Mouse (Mus musculus) layer of hippocampus, postnatal 14 days (tissue): ENCODE data around the gene Rorc. TPM values are rescaled to one million over a fixed set of nuclear protein-coding genes. Genes with fewer than 3 reads are reported as not detected.

Experiments
- DNase-seq, 2 experiments: peaks; one replicate each; pipeline ENCODE4 v3.0.0; 2021 to 2022; ENCODE audit warnings: low spot score in 2 of 2, mixed read lengths in 1 of 2
- total RNA-seq, 2 experiments: library from RNA; stranded (reverse); gene quantifications; 2 replicates each; pipeline ENCODE4 v1.2.3; 2021

The Rorc gene
- total RNA-seq, 2 experiments from 2014 or later = 0.29 to 0.88 TPM

- no peak for DNase-seq
Observed at GRCm38 (mm10) chr3:94375861-94376260, 3.3 kb downstream of the Rorc start.

- DNase-seq = no peak
Observed at GRCm38 (mm10) chr3:94377028-94377923, 4.7 kb downstream of the Rorc start.

DNA sequence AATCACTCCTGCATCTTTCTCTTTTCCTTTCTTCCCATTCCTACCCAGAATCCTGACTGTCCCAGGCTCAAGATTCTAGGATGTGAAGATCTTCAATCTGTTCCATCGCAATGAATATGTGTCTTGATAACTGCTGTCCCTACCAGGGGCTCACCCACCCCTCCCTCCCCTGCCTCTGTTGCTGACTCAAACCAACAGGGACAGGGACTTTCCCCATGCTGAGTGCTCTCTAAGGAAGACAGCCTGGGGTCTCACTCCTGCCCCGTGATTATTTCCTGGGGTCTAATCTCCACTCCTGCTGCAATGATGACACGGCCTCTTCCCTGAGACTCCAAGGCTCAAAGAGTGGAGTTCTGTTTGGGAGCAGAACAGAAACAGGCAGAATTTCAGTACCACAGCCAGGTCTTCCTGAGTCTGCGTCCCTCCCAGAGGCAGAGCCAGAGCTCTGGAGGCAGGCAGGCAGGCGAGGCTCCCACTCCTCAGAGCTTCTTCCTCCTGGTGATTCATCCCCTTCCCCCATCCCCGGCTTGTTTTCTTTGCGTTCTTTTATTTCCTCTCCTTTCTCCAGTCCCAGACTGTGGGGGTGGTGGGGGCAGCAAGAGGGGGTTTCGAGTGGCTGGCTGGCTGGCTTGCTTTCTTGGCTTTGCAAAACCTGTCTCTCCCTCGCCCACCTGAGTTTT, 7.4 kb downstream of the Rorc start:
- no peak for DNase-seq

DNA sequence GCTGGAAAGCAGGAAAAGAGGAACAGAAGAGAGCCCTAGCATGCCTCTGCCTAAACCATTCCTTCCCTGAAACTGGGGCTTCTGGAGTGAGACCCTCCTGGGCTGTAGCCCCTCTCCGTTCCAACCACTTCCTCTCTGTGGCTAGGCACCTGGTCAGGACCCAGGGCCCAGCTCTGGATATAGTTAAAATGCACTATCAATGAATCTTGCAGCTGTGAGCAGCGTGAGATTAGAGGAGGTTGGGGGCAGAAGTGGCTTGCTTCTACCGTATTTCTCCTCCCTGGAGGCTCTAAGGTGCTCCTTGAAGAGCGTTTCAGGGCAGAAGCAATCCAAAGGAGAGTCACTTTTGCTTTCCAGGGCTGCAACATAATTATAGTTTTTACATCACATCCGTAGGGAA, 9.7 kb downstream of the Rorc start:
- no peak for DNase-seq

GRCm38 (mm10) chr3:94383476-94383875, 10.9 kb downstream of the Rorc start:
- DNase-seq = no peak

GRCm38 (mm10) chr3:94386671-94387070, 14.1 kb downstream of the Rorc start:
- no peak for DNase-seq

GRCm38 (mm10) chr3:94387391-94387790, 14.8 kb downstream of the Rorc start:
- no peak for DNase-seq

DNA sequence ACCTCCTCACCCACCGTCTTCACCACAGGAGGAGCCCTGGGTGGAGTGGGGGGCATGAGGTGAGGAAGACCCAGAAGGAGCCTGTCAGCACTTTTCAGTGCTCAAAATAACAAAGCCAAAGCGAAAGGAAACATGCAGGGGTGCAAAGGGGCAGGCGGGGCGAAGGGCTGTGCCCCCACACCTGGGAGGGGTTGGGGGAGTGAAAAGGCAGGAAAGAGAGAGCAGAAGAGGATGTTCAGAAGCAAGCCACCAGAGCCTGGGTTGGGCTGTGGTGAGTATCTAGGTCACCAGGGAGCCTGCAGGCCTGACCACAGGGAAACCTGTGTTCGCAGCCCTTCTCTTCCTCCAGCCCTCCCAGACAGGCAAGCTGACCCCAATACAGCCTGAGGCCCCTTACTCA, 15.5 kb downstream of the Rorc start:
- DNase-seq = no peak

DNA sequence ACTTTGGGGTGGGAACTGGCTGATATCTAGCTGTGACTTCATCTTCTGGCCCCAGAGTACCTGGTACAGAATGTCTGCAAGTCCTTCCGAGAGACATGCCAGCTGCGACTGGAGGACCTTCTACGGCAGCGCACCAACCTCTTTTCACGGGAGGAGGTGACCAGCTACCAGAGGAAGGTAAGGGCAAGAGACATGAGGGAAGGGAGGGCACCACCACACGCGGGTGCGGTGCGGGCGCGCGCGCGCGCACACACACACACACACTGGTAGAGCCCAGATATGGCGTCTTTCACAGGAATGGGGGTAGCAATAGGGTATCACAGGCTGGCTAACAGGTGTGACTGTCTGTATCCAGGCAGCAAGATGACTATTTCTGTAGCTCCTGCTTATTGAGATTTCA, 16.8 kb downstream of the Rorc start:
- DNase-seq = no peak

DNA sequence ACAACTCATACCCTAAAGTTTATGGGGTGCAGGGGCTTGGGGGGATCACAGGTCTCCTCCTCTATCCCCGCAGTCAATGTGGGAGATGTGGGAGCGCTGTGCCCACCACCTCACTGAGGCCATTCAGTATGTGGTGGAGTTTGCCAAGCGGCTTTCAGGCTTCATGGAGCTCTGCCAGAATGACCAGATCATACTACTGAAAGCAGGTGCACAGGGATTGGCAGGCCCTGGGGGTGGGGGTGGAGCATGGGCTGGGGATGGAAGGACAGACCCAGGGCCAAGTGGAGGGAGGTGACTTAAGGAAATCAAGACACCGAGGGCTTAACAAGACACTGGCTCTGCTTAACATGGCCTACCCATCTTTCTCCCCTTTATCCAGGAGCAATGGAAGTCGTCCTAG, 18.4 kb downstream of the Rorc start:
- DNase-seq = no peak

GRCm38 (mm10) chr3:94392128-94392527, 19.5 kb downstream of the Rorc start:
- no peak for DNase-seq

GRCm38 (mm10) chr3:94393049-94393448, 20.5 kb downstream of the Rorc start:
- DNase-seq = no peak

DNA sequence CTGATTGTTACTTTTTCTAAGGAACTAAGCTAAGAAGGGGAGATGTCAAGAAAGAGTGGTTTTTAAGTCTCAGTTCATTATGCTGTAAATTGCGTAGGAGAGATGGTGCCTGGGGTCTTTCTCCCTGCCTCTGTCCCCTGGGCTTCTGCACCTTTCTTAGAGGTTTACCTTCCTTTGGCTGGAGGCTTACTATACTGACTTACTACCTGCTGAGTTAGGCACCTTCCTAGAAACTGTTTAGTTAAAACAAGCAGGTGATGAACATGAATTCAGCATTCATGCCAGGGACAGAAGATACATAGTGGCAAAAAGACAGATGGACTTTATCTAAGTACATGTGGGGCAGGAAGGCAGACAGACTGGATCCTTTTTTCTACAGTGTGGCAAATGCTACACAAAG, 23.7 kb downstream of the Rorc start:
- DNase-seq = no peak

GRCm38 (mm10) chr3:94396851-94397250, 24.3 kb downstream of the Rorc start:
- DNase-seq = no peak

DNA sequence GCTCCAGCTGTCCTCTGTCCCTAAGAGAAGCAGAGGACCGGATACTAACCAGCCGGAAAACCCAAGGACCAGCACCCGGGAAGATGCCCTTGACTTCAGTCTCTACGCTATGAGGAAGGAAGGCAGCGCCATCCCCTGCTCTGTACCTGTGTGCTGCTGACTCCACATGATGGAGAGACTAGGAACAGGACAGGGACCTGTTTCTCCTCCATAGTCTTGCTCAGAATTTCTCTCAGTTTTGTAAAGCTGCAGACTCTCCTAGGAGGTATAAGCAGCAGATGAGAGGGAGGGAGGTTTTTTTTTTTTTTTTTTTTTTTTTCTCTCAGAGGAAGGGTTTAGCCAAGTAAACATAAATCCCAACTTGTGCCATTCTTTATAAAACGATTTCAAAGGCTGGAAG, 25.6 kb downstream of the Rorc start, which contains the start of gene Lingo4:
Lingo4 (plus strand) TSS at position 301 of the 400 bp plus-strand sequence.
- no peak for DNase-seq

DNA sequence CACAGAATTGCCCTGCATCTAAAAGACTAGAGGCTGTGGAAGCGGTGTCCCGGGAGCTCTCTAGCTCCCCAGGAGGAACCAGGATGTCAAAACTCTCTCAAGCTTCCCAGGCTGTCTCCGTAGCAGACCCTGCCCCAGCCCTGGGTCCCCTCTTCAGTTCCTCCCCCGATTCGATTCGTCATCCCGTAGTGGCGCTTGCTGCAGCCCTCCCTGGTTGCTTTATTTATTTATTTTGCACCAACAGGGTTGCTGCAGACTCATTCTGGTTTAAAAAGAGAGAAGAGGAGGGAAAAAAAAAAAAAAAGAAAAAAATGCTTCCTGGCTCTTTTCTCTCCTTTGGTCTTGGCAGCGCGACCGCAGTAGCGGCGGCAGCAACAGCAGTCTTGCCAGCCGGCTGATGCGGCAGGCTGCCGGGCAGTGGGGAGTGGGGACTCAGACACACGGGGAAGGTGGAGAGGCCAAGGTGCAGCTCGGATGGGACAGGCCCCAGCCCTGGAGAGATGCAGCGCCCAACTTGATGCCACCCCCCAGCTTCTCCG, 26.4 kb downstream of the Rorc start:
- DNase-seq = peak; percentile 43 to 56

DNA sequence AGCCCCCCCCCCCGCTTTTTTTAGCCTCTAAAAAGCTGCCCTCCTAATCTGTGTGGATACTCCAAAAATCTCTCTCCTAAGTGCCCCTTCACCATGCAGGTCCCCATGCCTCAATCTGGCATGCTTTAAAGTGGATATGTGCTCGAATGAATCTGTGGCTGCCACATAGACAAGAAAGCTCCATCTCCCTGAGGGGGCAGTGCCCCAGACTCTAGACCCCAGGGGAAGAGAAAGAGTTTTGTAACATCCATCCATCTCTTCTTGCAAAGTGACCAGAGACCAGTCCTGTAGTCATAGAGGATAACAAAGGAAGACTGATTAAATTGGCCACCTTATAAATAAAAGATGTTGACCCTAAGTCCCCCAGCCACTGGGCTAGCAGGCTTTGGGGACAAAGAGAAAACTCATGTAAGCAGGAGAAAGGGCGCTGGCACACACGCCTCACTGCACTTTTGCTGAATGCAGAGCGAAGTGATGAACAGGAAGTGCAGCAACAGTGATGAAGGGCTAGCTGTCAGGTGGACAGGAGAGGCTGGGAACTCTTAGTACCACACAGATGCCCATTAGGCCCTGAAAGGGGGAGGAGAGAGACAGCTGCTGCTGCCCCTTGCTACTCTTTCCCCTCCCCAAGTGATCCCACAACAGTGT, 27.2 kb downstream of the Rorc start:
- no peak for DNase-seq

- no peak for DNase-seq
Observed at GRCm38 (mm10) chr3:94402451-94402850, 29.9 kb downstream of the Rorc start.

DNA sequence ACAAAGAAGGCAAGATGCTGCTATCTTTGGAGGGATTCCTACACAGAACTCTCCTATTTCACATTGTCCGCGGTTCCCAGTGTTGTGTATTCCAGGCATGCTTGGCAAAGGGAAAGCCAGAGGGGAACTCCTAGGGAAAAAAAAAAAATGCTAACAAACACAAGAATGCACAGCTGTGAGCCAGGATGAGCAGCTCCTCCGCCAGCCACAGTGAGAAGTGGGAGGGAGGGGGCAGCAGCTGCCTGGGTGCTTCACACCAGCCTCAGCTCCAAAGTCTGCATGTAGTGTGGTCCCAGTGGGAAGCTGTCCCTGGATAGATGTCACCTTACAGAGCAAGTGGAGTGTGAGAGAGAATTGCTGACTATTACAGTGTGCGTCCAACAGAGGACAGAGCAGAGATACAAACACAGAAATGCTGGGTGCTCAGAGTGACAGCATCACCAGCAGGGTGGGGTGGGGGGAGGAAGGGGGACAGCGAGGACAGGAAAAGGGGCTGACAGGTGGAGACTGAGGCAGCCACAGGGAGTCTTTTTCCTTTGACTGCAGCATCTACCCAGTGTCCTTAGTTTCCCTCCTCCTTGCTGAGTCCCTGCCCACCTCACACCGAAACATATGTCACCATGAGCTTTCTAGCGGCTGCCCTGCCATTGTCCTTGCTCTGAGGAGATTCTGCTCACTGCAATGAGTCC, 31.9 kb downstream of the Rorc start:
- no peak for DNase-seq

DNA sequence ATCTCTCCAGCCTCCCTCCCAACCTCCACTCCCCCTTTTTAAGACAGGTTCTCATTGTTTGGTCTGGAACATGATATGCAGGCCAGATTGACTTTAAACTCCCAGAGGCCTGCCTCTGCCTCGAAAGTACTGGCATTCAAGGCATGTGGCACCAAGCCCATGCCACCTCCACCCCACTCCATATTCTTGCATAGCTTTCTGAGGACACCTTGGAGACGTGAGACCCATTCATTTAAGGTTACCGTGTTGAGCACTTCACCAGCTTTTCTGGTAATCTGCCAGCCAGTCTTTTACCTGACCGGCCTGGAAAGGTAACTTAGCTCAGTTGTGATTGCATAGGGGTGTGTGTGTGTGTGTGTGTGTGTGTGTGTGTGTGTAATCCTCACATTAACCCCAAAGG, 33.0 kb downstream of the Rorc start:
- no peak for DNase-seq

DNA sequence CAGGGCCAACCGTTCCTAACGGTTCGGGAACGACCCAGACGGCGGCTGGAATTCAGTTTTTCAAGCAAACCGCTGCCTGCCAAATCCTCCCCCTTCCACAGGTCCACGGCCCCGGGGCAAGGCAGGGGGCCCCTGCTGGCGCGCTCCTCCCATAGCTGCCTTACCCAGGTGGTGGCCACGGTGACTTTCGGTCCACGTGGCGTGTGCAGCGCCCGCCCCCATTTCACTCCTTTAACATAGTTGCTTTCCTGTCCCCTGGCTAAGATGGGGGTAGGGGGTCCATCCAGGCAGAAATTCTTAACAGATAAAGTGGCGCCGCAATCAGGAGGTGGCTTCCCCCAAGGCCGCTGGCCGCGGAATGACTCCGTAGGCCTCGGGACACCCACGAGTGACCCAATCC, 39.9 kb downstream of the Rorc start:
- DNase-seq = no peak
